Mouse (Mus musculus): ENCODE results near the gene Hps6.
A peak's percentile ranks its signal among the peaks of the same experiment; 100 is the strongest.
"Not testable (repeated sequence)": the region's sequence is repeated elsewhere in the genome, so short reads cannot be mapped to it uniquely, and the experiment has no call there.

The Hps6 gene

GRCm38 (mm10) chr19:46003371-46004226 is at the start of gene Hps6:
Gene Hps6 (plus strand): TSS chr19:46003508.
- peak; percentile 44 for DNase-seq (ENCODE audit: low spot score)

GRCm38 (mm10) chr19:45956736-45957135 is 46.6 kb upstream of the Hps6 start:
- no peak for DNase-seq (ENCODE audit: low spot score)

- no peak for DNase-seq (ENCODE audit: low spot score)
Observed at GRCm38 (mm10) chr19:45960770-45961169, 42.5 kb upstream of the Hps6 start.

- DNase-seq (ENCODE audit: low spot score), result no peak
Observed at GRCm38 (mm10) chr19:45984379-45984778, 18.9 kb upstream of the Hps6 start.

GRCm38 (mm10) chr19:45988238-45988637 is 15.1 kb upstream of the Hps6 start:
- no peak for DNase-seq (ENCODE audit: low spot score)

- no peak for DNase-seq (ENCODE audit: low spot score)
Observed at GRCm38 (mm10) chr19:45991171-45991570, 12.1 kb upstream of the Hps6 start.

GRCm38 (mm10) chr19:45993441-45993840 is 9.9 kb upstream of the Hps6 start:
- DNase-seq (ENCODE audit: low spot score), result not testable (repeated sequence)

GRCm38 (mm10) chr19:45993981-45994737 is 9.1 kb upstream of the Hps6 start:
- DNase-seq (ENCODE audit: low spot score), result no peak

- DNase-seq (ENCODE audit: low spot score), result no peak
Observed at GRCm38 (mm10) chr19:45997365-45997764, 5.9 kb upstream of the Hps6 start.

GRCm38 (mm10) chr19:45997785-45998693 is 5.3 kb upstream of the Hps6 start, which contains the start of gene Armh3:
Gene Armh3 (minus strand): TSS chr19:45998488.
- DNase-seq (ENCODE audit: low spot score), result peak; percentile 64

GRCm38 (mm10) chr19:45998694-45999217 is 4.6 kb upstream of the Hps6 start:
- DNase-seq (ENCODE audit: low spot score), result no peak

GRCm38 (mm10) chr19:45999378-45999777 is 3.9 kb upstream of the Hps6 start:
- DNase-seq (ENCODE audit: low spot score), result no peak

GRCm38 (mm10) chr19:46002279-46002678 is 1.0 kb upstream of the Hps6 start:
- DNase-seq (ENCODE audit: low spot score), result no peak

- no peak for DNase-seq (ENCODE audit: low spot score)
Observed at GRCm38 (mm10) chr19:46004814-46005466, 1.6 kb downstream of the Hps6 start.

- DNase-seq (ENCODE audit: low spot score), result no peak
Observed at GRCm38 (mm10) chr19:46005680-46006079, 2.4 kb downstream of the Hps6 start.

- peak; percentile 59 for DNase-seq (ENCODE audit: low spot score)
Observed at GRCm38 (mm10) chr19:46014572-46015178, 11.4 kb downstream of the Hps6 start.

- DNase-seq (ENCODE audit: low spot score), result no peak
Observed at GRCm38 (mm10) chr19:46016023-46016422, 12.7 kb downstream of the Hps6 start.

- DNase-seq (ENCODE audit: low spot score), result no peak
Observed at GRCm38 (mm10) chr19:46024959-46025358, 21.7 kb downstream of the Hps6 start.

- no peak for DNase-seq (ENCODE audit: low spot score)
Observed at GRCm38 (mm10) chr19:46026567-46026966, 23.3 kb downstream of the Hps6 start.

GRCm38 (mm10) chr19:46028747-46029320 is 25.5 kb downstream of the Hps6 start:
- DNase-seq (ENCODE audit: low spot score), result no peak

Data from urinary bladder, postnatal 10 days (tissue).